Mouse (Mus musculus) E14TG2a.4 (cell line): Measurements from ENCODE around the gene Tmem136.

ENCODE experiments used
- H3K27me3 ChIP-seq: 2 replicates; pipeline ENCODE4 v1.6.1; 2014; ENCODE audit warnings: low read length, control low read depth; ENCODE audit not compliant: insufficient read depth
- H3K36me3 ChIP-seq: 2 replicates; pipeline ENCODE4 v1.6.1; 2014; ENCODE audit warnings: low read length, control low read depth; ENCODE audit not compliant: insufficient read depth
- H3K4me1 ChIP-seq: replicated peaks from 2 replicates; pipeline ENCODE4 v1.6.1; 2014; ENCODE audit warnings: low read depth, low read length, control low read depth
- H3K4me3 ChIP-seq: replicated peaks from 2 replicates; pipeline ENCODE4 v1.5.1; 2014; ENCODE audit warnings: mild to moderate bottlenecking, low read length
- H3K9me3 ChIP-seq: 2 replicates; pipeline ENCODE4 v1.6.1; 2014; ENCODE audit warnings: low read length, control low read depth
- CTCF ChIP-seq: conservative IDR thresholded peaks from 2 replicates; pipeline ENCODE4 v1.5.1; 2014; ENCODE audit warnings: low read length
- NANOG ChIP-seq: IDR thresholded peaks from 2 replicates; pipeline ENCODE4 v1.6.1; 2014; ENCODE audit warnings: borderline replicate concordance, low read length, mixed read lengths
- POU5F1 ChIP-seq: IDR thresholded peaks from 2 replicates; pipeline ENCODE4 v1.6.1; 2014; ENCODE audit warnings: low read length, borderline replicate concordance

Gene Tmem136

DNA sequence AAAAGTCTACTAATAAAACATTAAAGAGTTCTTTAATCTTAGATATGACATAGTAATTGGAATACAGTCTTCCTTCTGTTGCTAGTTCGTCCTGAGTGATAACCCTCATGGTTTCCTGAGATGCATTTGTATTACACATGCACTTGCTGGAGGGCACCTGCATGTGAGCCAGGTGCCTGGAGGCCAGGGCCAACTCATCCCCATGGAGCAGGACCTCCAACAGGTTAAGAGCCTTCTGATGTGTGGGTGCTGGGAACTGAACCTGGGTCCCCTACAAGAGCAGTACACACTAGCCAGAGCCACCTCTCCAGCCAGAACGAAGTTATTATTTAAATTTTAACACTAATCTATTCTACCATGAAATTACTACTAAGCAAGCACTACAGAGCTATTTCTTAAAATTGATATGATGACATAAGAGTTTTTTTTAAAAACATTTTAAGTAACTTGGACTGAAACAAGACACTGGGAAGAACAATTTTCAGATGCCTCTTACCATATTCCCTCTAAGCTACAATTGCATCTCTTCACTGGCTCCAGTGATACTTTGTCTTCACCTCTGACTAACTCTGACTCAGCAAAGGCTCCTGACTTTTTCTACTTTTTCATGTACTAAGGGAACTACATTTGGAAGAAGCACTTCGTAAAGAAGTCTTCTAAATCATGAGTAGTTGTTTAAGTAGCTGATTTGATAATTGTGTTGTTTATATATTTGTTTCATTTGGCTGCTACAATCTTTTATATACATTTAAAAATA lies 18.4 kb downstream of the Tmem136 start:
- Histone ChIP-seq H3K4me3 (no peak overlapping the region), H3K27me3 (no peaks in the 10 kb centered on the region), H3K4me1 (peaks cover 23% of the 10 kb centered on the region), H3K36me3 (no peaks in the 10 kb centered on the region), H3K9me3 (no peaks in the 10 kb centered on the region)
- no peak for TF ChIP-seq CTCF
- TF ChIP-seq POU5F1, result no peak
- no peak for TF ChIP-seq NANOG

DNA sequence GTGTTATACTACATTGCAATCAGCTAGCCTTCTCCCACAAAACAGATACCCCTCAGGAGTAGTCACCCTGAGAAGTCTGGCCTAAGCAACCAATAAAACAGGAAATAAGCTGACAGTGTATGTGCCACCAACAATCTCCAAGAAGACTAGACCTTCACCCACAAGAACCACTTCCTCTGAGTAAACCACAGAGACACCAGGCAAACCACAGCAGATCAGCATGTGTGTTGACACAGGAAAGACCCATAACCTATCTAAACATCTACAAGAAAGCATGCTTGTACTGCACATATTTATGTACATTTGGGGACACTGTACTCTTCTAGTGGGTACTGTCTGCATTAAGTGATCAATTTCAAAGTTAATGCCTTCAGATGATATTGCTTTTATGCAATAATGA lies 20.0 kb downstream of the Tmem136 start:
- Histone ChIP-seq H3K27me3 (no peaks in the 10 kb centered on the region), H3K9me3 (no peaks in the 10 kb centered on the region), H3K4me1 (peaks cover 18% of the 10 kb centered on the region), H3K4me3 (no peak overlapping the region), H3K36me3 (no peaks in the 10 kb centered on the region)
- TF ChIP-seq NANOG (no peak), CTCF (no peak), POU5F1 (no peak)

DNA sequence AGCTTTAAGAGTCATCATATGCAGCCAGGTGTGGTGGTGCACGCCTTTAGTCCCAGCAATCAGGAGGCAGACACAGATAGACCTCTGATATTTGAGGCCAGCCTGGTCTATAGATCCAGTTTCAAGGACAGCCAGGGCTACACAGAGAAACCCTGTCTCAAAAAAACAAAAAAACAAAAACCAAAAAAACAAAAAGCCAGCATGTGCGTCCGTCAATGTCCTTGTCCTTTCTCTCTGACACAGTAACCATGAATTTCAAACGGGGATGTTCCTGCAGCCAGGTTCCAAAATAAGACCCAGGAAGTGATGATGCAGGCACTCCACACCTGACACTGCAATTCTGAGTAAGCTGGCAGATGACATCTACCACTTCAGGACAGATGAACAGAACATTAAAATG lies 21.5 kb downstream of the Tmem136 start:
- no peaks in the 10 kb centered on the region for H3K27me3 ChIP-seq
- H3K9me3 ChIP-seq, result no peaks in the 10 kb centered on the region
- H3K36me3 ChIP-seq, result no peaks in the 10 kb centered on the region
- H3K4me1 ChIP-seq, result 0 out of 2 replicates have a peak, but pooled peaks cover 16% of the 10 kb centered on the region
- TF ChIP-seq NANOG (no peak), POU5F1 (no peak), CTCF (no peak)
- H3K4me3 ChIP-seq, result no peak overlapping the region

DNA sequence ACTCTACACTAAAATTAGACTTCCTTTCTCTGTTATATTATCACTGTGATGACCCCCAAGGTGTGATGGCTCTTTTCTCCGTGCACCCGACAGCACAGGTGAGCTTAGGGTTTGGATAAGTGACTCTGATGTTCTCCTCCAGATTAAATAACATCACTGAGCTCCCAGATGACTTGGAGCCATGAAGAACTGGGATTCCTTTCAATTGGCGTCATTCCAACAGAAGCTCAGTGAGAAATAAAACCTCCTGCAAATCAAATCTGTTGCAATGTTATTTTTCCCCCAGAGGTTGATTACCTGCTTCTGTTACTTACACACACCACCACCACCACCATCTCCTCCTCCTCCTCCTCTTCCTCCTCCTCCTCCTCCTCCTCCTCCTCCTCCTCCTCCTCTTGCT lies 22.6 kb downstream of the Tmem136 start:
- TF ChIP-seq POU5F1 (no peak), CTCF (no peak), NANOG (no peak)
- H3K27me3 ChIP-seq, result no peaks in the 10 kb centered on the region
- H3K4me1 ChIP-seq, result 0 out of 2 replicates have a peak, but pooled peaks cover 15% of the 10 kb centered on the region
- H3K9me3 ChIP-seq, result no peaks in the 10 kb centered on the region
- H3K4me3 ChIP-seq, result no peak overlapping the region
- no peaks in the 10 kb centered on the region for H3K36me3 ChIP-seq

DNA sequence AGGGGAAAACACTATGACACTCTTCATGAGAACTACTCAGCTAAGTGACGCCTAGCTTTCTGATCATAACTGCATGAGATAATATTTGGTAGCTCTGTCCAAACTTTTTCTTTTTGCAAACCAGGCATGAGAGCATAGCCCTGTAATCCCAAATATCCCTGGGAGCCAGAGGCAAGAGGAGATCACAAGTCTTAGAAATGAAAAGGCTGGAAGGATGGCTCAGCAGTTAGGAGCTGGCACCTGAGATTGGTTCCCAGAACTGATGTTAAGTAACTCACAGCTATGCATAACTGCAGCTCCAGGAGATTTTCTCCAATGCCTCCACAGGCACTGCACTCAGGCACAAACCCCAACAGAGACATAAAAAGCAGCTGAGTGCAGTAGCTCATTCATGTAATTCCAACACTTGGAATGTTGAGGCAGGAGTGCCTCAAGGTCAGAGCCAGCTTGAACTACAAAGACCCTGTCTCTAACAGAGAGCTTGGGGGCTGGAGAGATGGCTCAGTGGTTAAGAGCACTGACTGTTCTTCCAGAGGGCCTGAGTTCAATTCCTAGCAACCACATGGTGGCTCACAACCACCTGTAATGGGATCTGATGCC lies 30.6 kb downstream of the Tmem136 start:
- TF ChIP-seq NANOG (no peak), POU5F1 (no peak), CTCF (no peak)
- Histone ChIP-seq H3K4me1 (peaks cover 61% of the 10 kb centered on the region), H3K27me3 (no peaks in the 10 kb centered on the region)

DNA sequence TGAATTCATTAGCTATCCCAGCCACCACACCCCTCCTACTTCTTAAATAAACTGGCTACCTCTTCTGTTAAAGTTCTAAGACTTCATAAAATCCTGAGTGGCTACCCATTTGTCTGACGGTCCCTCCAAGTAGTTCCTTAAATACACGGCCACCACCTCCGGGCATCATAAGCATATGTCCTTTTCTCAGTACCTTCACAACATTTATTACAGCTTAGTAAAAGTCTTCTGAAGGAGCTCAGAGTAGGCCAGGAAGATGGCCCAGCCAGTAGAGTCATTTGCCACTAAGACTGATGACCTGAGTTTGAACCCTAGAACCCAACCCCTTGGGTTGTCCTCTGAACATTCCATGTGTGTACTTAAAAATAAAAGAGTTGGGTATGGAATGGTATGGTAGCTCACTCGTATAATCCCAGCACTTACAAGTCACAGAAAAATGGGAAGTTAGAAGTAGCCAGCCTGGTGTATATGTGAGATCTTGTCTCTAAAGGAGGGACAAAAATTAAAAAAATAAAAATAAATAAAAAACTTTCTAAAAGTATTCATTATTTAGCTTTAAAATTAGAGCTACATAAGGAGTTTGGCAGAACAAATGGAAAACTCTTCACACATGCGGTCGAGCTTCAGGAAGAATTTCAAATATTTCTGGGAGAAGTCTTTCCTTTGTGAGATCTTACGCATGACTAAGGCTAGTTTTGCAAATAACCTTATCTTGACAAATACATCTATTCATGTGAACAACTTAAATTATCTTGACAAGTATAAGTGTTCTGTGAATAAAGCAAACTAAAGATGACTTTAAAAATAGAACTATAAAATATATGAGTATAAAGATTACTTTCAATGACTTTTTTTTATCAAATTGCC lies 31.6 kb downstream of the Tmem136 start:
- Histone ChIP-seq H3K9me3 (no peaks in the 10 kb centered on the region), H3K36me3 (no peaks in the 10 kb centered on the region), H3K27me3 (no peaks in the 10 kb centered on the region), H3K4me3 (no peak overlapping the region), H3K4me1 (peaks cover 63% of the 10 kb centered on the region)
- TF ChIP-seq CTCF (no peak), NANOG (no peak), POU5F1 (no peak)

More for the DNA sequence above, 30.6 kb downstream of the Tmem136 start:
- Histone ChIP-seq H3K36me3 (no peaks in the 10 kb centered on the region), H3K4me3 (no peak overlapping the region), H3K9me3 (no peaks in the 10 kb centered on the region)

DNA sequence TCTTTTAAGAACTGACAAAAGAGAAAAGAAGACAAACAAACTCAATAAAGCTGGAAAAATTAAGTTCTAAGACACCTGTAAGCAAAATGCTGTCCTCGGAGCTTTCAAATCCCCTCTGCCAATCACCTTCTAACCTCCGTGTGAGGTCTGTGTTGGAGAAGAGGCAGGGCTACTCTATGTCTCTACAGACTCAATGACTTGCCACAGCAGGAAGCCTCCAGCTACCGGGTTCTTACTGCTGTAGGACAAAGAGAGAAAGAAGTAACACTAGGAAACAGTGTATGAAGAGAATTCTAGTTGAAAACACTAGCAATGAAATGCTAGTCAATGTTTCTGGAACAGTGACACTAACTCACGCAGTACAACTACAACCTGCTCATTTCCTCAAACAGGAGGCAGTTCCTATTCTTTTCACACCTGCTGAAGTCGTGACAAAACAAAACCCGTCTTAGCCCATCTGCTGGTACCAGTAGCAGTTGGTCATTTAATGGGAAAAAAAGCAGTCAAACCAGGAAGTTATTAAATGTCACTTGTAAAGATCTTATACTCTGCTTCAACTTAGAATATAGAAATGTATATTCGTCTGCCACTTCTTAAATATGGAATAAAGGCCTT lies 32.8 kb downstream of the Tmem136 start:
- TF ChIP-seq POU5F1 (no peak), NANOG (peak; percentile 36; the same call in 1 of the 2 replicates)
- H3K4me1 ChIP-seq, result peaks cover 63% of the 10 kb centered on the region
- no peaks in the 10 kb centered on the region for H3K9me3 ChIP-seq
- H3K36me3 ChIP-seq, result no peaks in the 10 kb centered on the region
- H3K27me3 ChIP-seq, result no peaks in the 10 kb centered on the region
- no peak overlapping the region for H3K4me3 ChIP-seq

DNA sequence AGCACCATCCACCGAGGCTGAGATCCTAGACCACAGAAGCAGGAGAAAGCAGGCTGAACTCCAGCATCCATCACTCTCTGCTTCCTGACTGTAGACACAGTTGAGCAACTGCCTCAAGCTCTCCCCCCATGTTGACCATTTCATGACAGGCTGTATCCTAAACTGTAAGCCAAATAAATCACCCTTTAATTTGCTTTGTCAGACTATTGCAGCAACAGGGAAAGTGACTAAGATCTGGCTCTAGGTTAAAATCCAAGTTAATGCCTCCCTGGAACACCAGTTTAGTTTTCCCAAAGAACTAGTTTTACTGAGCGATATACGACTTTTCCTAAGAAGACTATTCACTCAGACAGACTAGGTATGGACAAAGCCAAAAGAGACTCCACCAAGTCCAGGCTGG lies 37.7 kb downstream of the Tmem136 start:
- TF ChIP-seq NANOG, result no peak
- no peak for TF ChIP-seq CTCF
- no peak for TF ChIP-seq POU5F1
- H3K9me3 ChIP-seq, result no peaks in the 10 kb centered on the region
- no peaks in the 10 kb centered on the region for H3K27me3 ChIP-seq
- no peaks in the 10 kb centered on the region for H3K36me3 ChIP-seq
- no peak overlapping the region for H3K4me3 ChIP-seq
- H3K4me1 ChIP-seq, result peaks cover 16% of the 10 kb centered on the region
